Mouse (Mus musculus): Measurements from ENCODE around the gene Slc25a25. TPM values are rescaled to one million over a fixed set of nuclear protein-coding genes. Genes with fewer than 3 reads are reported as not detected.
"Not testable (repeated sequence)": the region's sequence is repeated elsewhere in the genome, so short reads cannot be mapped to it uniquely, and the experiment has no call there.

Slc25a25 gene
- total RNA-seq (2017) = 15.2 and 17.8 TPM in 2 replicates

DNA sequence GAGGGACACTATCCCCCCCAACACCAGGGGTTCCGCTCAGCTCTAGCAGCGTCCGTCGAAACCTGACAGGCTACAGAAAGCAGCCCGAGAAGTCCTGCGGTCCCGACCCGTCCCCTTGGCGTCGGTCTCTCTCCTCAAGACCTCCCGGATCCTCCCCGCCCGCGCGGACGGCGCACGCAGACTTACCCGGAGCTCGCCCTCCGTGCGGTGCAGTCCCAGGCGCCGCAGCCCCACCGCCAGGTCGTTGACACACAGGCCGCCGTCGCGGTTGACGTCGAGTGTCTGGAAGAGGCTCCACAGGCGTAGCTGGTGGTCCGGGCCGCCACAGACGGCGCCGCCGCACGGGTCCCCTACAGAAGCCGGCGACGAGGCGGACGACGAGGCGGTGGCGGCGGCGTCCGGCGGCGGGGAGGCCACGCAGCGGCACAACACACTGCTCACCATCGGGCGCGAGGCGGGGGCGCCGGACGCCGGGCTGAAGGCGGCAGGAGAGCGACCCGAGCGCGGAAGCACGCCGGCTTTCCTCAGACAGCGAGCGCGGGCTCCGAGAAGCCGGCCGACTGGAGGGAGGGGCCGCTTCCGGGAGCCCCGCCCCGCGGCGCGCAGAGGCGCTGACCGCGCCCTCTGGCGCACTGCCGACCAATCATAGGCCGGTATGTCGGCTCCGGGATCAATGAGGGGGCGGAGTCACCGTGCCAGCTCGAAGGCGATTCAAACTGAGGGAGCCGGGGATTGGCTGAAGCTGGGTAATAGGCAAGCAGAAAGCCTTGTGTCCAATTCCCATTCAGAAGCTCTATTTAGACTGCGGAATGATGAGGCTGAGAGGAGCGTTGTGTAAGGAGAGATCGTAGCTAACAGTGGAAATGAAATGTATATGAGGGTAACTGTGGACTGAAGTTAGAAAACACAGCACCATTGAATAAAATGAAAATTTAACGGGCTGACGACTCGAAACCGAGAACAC is at the start of gene Slc25a25:
Slc25a25 (minus strand) TSS at position 565 of the 964 bp plus-strand sequence.
- peak; percentile 70 for ATAC-seq (ENCODE audit: extremely low read depth, insufficient number of reproducible peaks, low FRiP score, poor library complexity, severe bottlenecking)

DNA sequence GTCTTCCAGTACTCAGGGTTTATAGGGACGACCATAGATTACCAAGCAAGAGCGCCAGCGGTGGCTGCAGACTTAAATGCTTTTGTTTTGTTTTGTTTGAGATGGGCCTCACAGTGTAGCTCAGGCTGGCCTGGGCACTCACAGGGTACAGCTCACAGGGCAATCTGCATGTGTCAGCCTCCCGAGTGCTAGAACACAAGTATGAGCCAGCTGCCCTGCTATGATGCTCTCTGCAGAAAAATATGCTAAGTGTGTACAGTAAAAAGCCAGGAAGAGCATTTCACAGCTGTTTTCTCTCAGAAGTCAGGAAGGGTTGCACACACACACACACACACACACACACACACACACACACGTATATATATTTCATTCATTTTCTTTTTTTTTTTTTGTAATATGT is 49.2 kb upstream of the Slc25a25 start:
- ATAC-seq (ENCODE audit: extremely low read depth, insufficient number of reproducible peaks, low FRiP score, poor library complexity, severe bottlenecking) = no peak

DNA sequence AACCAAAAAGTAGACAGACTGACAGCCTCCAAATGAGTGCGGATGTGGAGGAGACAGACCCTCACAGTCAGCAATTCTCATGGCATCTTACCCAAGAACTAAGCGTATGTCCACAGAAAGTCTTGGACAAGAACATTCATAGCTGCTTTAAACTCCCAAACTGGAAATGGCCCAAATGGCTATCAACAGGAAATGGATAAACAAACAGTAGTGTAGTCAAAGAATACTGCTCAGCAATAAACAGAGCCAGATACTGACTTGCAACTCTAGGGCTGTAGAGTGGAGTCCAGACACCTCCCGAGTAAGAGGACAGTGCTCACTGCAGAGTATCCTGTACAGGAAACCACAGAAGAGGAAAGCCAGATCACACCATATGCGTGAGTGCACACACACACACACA is 48.1 kb upstream of the Slc25a25 start:
- ATAC-seq (ENCODE audit: extremely low read depth, insufficient number of reproducible peaks, low FRiP score, poor library complexity, severe bottlenecking) = no peak

- no peak for ATAC-seq (ENCODE audit: extremely low read depth, insufficient number of reproducible peaks, low FRiP score, poor library complexity, severe bottlenecking)
Measured at GRCm38 (mm10) chr2:32496190-32496589, 44.9 kb upstream of the Slc25a25 start.

DNA sequence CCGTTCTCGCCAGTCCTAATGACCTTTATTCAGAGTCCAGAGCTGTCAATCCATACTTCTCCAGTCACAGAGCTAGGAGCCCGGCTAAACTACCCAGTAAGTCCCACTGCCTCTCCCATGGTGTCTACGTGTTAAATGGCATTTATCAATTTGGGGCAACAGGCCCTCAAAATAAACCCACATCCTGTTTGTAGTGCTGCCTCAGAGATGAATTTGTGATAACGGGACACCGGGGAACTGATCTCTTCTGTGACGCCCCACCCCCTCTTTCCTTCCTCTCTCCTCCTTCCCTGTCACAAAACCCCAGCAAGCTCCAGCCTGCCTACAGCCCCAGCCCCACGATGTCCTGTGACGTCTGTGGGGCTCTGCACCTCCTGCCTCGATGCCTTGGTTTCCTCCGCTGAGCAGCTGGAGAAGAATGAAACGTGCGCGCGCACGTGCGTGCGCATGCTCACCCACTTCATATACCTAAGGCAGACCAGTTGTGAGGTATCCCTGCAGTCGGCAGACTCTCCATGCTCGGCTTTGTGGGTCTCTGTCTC is 44.0 kb upstream of the Slc25a25 start:
- ATAC-seq (ENCODE audit: extremely low read depth, insufficient number of reproducible peaks, low FRiP score, poor library complexity, severe bottlenecking) = peak; percentile 81

- ATAC-seq (ENCODE audit: extremely low read depth, insufficient number of reproducible peaks, low FRiP score, poor library complexity, severe bottlenecking) = no peak
Measured at GRCm38 (mm10) chr2:32494522-32494921, 43.3 kb upstream of the Slc25a25 start.

GRCm38 (mm10) chr2:32493301-32493701 is 42.1 kb upstream of the Slc25a25 start:
- peak; percentile 25 for ATAC-seq (ENCODE audit: extremely low read depth, insufficient number of reproducible peaks, low FRiP score, poor library complexity, severe bottlenecking)

GRCm38 (mm10) chr2:32492661-32493060 is 41.4 kb upstream of the Slc25a25 start:
- ATAC-seq (ENCODE audit: extremely low read depth, insufficient number of reproducible peaks, low FRiP score, poor library complexity, severe bottlenecking) = no peak

GRCm38 (mm10) chr2:32490730-32491129 is 39.5 kb upstream of the Slc25a25 start:
- not testable (repeated sequence) for ATAC-seq (ENCODE audit: extremely low read depth, insufficient number of reproducible peaks, low FRiP score, poor library complexity, severe bottlenecking)

GRCm38 (mm10) chr2:32488679-32489078 is 37.4 kb upstream of the Slc25a25 start:
- peak; percentile 63 for ATAC-seq (ENCODE audit: extremely low read depth, insufficient number of reproducible peaks, low FRiP score, poor library complexity, severe bottlenecking)

DNA sequence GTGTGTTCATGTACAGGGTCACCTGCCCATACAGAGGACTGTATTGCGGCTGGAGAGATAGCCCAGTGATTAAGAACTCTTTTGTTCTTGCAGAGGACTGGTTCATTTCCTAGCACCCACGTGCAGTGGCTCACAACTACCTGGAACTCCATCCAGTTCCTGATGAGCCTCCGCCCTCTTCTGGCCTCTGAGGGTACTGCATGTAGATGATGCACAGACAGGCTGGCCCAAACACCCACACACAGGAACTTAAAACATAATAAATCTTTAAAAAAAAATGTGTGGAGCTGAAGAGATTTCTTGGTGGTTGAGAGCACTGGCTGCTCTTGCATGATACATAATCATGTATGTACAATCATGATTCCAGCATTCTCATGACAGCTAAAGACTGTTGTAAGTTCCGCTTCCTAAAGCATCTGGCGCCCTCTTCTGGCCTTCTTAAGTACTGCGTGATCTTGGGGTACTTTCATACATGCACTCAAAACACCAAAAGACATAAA is 35.9 kb upstream of the Slc25a25 start:
- peak; percentile 74 for ATAC-seq (ENCODE audit: extremely low read depth, insufficient number of reproducible peaks, low FRiP score, poor library complexity, severe bottlenecking)

DNA sequence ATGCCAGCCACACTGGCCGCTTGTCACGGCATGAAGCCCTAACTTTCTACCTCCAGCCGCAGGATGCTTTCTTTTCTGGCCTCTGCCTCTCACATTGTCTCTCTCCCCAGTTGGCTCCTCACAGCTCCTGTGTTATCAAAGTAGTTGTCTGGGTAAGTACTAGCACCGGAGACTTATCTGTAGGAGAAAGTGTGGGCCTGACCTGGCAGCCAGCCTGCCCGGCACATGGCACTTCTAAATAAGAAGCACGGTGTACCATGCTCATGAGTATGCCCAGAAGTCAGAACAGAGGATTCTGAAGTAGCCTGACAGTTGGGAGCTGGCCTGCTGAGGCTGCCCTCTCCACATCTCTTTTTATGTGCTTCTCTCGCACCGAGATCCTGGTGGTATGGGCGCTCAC is 34.9 kb upstream of the Slc25a25 start:
- no peak for ATAC-seq (ENCODE audit: extremely low read depth, insufficient number of reproducible peaks, low FRiP score, poor library complexity, severe bottlenecking)

DNA sequence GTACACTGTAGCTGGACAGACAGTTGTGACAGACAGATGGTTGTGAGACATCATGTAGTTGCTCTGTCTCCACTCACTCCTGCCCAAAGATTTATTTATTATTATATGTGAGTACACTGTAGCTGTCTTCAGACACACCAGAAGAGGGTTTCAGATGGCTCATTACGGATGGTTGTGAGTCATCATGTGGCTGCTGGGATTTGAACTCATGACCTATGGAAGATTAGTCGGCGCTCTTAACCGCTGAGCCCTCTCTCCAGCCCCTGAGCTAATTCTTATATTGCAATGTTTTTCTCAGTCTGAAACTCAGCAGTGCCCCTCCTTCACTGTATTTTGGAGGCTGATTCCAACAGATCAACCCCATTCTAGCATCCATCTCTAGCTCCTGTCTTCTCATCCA is 34.5 kb upstream of the Slc25a25 start:
- ATAC-seq (ENCODE audit: extremely low read depth, insufficient number of reproducible peaks, low FRiP score, poor library complexity, severe bottlenecking) = no peak

- no peak for ATAC-seq (ENCODE audit: extremely low read depth, insufficient number of reproducible peaks, low FRiP score, poor library complexity, severe bottlenecking)
Measured at GRCm38 (mm10) chr2:32484933-32485332, 33.7 kb upstream of the Slc25a25 start.

DNA sequence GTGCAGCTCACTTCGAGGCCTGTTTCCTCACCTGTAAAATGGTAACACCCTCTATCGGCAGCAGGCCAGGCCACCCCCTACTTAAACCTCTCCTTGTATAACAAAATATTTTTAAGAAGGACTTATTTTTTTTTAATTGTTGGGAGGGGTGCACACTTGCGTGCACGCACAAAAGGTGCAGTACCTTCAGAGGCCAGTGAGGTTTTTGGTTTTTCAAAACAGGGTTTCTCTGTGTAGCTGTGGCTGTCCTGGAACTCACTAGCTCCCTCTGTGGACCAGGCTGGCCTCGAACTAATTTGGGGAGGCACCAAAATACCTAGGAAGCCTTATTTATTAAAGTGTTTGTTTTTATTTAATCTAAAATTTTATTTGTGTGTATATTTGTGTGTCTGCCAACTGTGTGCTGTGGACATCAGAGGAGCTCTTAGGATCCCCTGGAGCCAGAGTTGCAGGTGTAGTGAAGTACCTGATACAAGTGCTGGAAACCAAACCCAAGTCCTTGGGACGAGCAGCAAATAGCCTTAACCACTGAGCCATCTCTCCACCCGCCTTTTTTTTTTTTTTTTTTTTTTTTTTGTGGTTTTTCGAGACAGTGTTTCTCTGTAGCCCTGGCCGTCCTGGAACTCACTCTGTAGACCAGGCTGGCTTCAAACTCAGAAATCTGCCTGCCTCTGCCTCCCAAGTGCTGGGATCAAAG is 32.1 kb upstream of the Slc25a25 start:
- no peak for ATAC-seq (ENCODE audit: extremely low read depth, insufficient number of reproducible peaks, low FRiP score, poor library complexity, severe bottlenecking)

- ATAC-seq (ENCODE audit: extremely low read depth, insufficient number of reproducible peaks, low FRiP score, poor library complexity, severe bottlenecking) = no peak
Measured at GRCm38 (mm10) chr2:32482351-32482750, 31.1 kb upstream of the Slc25a25 start.

DNA sequence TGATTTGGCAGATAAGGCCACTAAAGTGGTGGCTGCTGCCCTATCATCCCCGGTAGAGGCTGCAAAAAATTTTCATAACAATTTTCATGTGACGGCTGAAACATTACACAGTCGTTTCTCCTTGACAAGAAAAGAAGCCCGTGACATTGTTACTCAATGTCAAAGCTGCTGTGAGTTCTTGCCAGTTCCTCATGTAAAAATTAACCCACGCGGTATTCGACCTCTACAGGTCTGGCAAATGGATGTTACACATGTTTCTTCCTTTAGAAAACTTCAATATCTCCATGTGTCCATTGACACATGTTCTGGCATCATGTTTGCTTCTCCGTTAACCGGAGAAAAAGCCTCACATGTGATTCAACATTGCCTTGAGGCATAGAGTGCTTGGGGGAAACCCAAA is 24.1 kb upstream of the Slc25a25 start:
- ATAC-seq (ENCODE audit: extremely low read depth, insufficient number of reproducible peaks, low FRiP score, poor library complexity, severe bottlenecking) = not testable (repeated sequence)

- no peak for ATAC-seq (ENCODE audit: extremely low read depth, insufficient number of reproducible peaks, low FRiP score, poor library complexity, severe bottlenecking)
Measured at GRCm38 (mm10) chr2:32471681-32472061, 20.4 kb upstream of the Slc25a25 start.

GRCm38 (mm10) chr2:32471001-32471680 is 19.9 kb upstream of the Slc25a25 start:
- no peak for ATAC-seq (ENCODE audit: extremely low read depth, insufficient number of reproducible peaks, low FRiP score, poor library complexity, severe bottlenecking)

Measured in neutrophil, adult 5-6 weeks (primary cell).